Mouse (Mus musculus): ENCODE measurements around the gene Gm47969. TPM values are rescaled to one million over a fixed set of nuclear protein-coding genes. Genes with fewer than 3 reads are reported as not detected.

The Gm47969 gene
- total and polyA plus RNA-seq, 3 experiments = not detected

DNA sequence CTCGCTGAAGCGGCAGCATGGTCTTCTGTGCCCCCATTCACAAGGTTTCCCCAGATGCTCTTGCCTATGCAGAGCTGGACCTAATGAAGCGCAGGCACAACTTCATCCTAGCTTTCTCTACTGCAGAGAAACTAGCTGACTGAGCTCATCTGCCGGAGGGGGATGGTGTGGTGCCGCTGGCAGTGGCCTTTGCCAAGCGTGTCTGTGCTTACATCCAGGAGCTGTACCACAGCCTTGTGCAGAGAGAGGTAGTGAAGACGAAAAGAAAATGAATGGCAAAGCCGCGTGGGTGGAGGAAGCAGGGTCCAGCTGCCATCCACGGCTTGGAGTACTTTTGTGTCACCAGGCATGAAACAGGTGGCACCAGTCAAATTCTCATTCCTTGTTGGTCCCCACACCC, 22.5 kb downstream of the Gm47969 start:
- DNase-seq (ENCODE audit: low read depth, low spot score) = no peak
- Histone ChIP-seq H3K79me2 (ENCODE audit: control insufficient read depth, insufficient read depth, low read length, poor library complexity) (no peaks in the 10 kb centered on the region), H3K9ac (ENCODE audit: control insufficient read depth, low read depth, low read length, poor library complexity, severe bottlenecking) (no peak overlapping the region), H3K27ac (ENCODE audit: control insufficient read depth, low read depth, low read length) (no peak overlapping the region), H3K36me3 (ENCODE audit: control insufficient read depth in 1 of 2, insufficient read depth in 2 of 2, low read length in 2 of 2) (no peaks in the 10 kb centered on the region), H3K4me1 (ENCODE audit: control insufficient read depth in 1 of 2, insufficient read depth in 2 of 2, low read length in 2 of 2) (no peaks in the 10 kb centered on the region), H3K27me3 (ENCODE audit: control insufficient read depth in 1 of 2, insufficient read depth in 2 of 2, low read length in 2 of 2) (no peaks in the 10 kb centered on the region; a peak in 1 of 4 replicates), H3K9me3 (replicated peaks; ENCODE audit: insufficient read depth, low read length) (no peaks in the 10 kb centered on the region), H3K4me3 (ENCODE audit: control insufficient read depth in 1 of 2, insufficient read depth in 1 of 2, low read depth in 2 of 2, low read length in 2 of 2) (no peak overlapping the region)
- TF ChIP-seq RAD21 (IDR thresholded peaks at IDR 0.05; ENCODE audit: low read depth, low read length) (no peak), TBP (IDR thresholded peaks at IDR 0.05; ENCODE audit: low read depth, low read length) (no peak), E2F4 (IDR thresholded peaks at IDR 0.05; ENCODE audit: borderline replicate concordance, low read depth, low read length) (no peak)

DNA sequence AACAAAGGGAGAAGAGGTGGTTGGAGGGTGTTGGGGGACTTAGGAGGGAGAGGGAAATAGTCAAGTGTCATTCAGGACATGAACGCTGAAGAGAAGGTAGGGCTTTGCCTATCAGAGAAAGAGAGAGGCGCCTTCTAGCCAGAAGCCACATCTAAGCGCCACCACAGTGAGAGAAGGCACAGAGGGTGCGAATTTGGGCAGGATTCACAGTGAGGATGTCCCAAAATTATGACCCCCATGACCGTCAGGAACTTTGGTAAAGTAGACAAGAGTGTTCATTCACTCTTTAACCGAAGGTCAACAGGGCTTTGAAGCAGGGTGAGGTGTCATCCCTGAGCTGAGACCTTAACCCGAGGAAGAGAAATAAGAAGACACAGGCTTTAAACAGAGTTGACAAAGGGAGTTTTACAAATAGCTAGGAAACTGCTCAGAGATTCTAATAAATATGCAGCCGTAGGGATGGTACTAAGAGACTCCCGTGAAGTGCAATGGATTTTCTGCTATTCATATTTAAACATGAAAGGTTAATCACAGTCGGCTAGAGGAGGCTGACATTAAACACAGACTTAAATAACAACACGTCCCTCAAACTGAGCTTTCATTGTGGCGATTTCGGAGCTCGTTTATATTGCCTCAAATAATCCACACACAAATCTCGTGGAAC, 30.9 kb downstream of the Gm47969 start:
- no peaks in the 10 kb centered on the region for H3K9me3 ChIP-seq (replicated peaks; ENCODE audit: insufficient read depth, low read length)
- H3K9ac ChIP-seq (ENCODE audit: control insufficient read depth, low read depth, low read length, poor library complexity, severe bottlenecking) = no peak overlapping the region
- H3K4me1 ChIP-seq (ENCODE audit: control insufficient read depth in 1 of 2, insufficient read depth in 2 of 2, low read length in 2 of 2) = no peaks in the 10 kb centered on the region
- H3K27me3 ChIP-seq (ENCODE audit: control insufficient read depth in 1 of 2, insufficient read depth in 2 of 2, low read length in 2 of 2) = no peaks in the 10 kb centered on the region; a peak in 1 of 4 replicates
- H3K4me3 ChIP-seq (ENCODE audit: control insufficient read depth in 1 of 2, insufficient read depth in 1 of 2, low read depth in 2 of 2, low read length in 2 of 2) = no peak overlapping the region
- no peaks in the 10 kb centered on the region for H3K36me3 ChIP-seq (ENCODE audit: control insufficient read depth in 1 of 2, insufficient read depth in 2 of 2, low read length in 2 of 2)
- H3K79me2 ChIP-seq (ENCODE audit: control insufficient read depth, insufficient read depth, low read length, poor library complexity) = no peaks in the 10 kb centered on the region
- TF ChIP-seq HCFC1 (IDR thresholded peaks at IDR 0.05; ENCODE audit: low read depth, low read length) (no peak), JUND (IDR thresholded peaks at IDR 0.05; ENCODE audit: low read depth, low read length) (no peak), UBTF (IDR thresholded peaks at IDR 0.05; ENCODE audit: borderline replicate concordance, insufficient read depth, low read depth, low read length) (no peak), E2F4 (IDR thresholded peaks at IDR 0.05; ENCODE audit: borderline replicate concordance, low read depth, low read length) (no peak), MYC (IDR thresholded peaks at IDR 0.05; ENCODE audit: low read depth, low read length) (no peak), BHLHE40 (IDR thresholded peaks at IDR 0.05; ENCODE audit: borderline replicate concordance, low read depth, low read length) (no peak), NRF1 (IDR thresholded peaks at IDR 0.05; ENCODE audit: insufficient read depth, low read depth, low read length, poor library complexity, severe bottlenecking) (no peak), ELF1 (IDR thresholded peaks at IDR 0.05; ENCODE audit: low read depth, low read length) (no peak), KAT2A (conservative IDR thresholded peaks at IDR 0.05; ENCODE audit: low read depth, low read length) (no peak), ZNF384 (IDR thresholded peaks at IDR 0.05; ENCODE audit: low read depth, low read length) (no peak), SMC3 (IDR thresholded peaks at IDR 0.05; ENCODE audit: low read depth, low read length) (no peak), SIN3A (IDR thresholded peaks at IDR 0.05; ENCODE audit: low read length) (no peak), CHD2 (IDR thresholded peaks at IDR 0.05; ENCODE audit: low read length) (no peak), TBP (IDR thresholded peaks at IDR 0.05; ENCODE audit: low read depth, low read length) (no peak), MYB (IDR thresholded peaks at IDR 0.05; ENCODE audit: low read depth, low read length) (no peak), CHD1 (IDR thresholded peaks at IDR 0.05; ENCODE audit: low read depth, low read length) (no peak), NELFE (IDR thresholded peaks at IDR 0.05; ENCODE audit: low read depth, low read length) (no peak), TCF12 (IDR thresholded peaks at IDR 0.05; ENCODE audit: low read depth, low read length) (no peak), POLR2AphosphoS2 (IDR thresholded peaks at IDR 0.05; ENCODE audit: low read length) (no peak), MXI1 (IDR thresholded peaks at IDR 0.05; ENCODE audit: low read depth, low read length) (no peak)
- DNase-seq (ENCODE audit: low read depth, low spot score) = no peak
- H3K27ac ChIP-seq (ENCODE audit: control insufficient read depth, low read depth, low read length) = no peak overlapping the region
